ENCODE assay signal across 8 mouse cellular contexts in genomic region chr1:55224111-55224510, GRCm38 (mm10). TPM values are rescaled to one million over a fixed set of nuclear protein-coding genes. Genes with fewer than 3 reads are reported as not detected.
DNase-seq lines count a peak whose midpoint lies in the region; ATAC-seq lines count a peak whose summit lies in the region.
"Had no signal": no experiment of that assay in that cellular context is flagged by ENCODE, and none has a peak within 500 bp of the region (broad histone marks: within the 10 kb centered on the region; RNA-seq: fewer than 3 reads in every experiment).

No protein-coding gene starts in this region.

- no peak for ATAC-seq in kidney, embryonic 16.5 days (ENCODE audit: low FRiP score, low TSS enrichment)
- ATAC-seq in kidney, embryonic 14.5 days (ENCODE audit: low FRiP score, low TSS enrichment): no peak
- peak; percentile 62 for ATAC-seq in embryonic facial prominence, embryonic 13.5 days (ENCODE audit: insufficient number of reproducible peaks, insufficient read depth, low FRiP score, low TSS enrichment, low read depth)
- ATAC-seq in midbrain, embryonic 16.5 days: peak; percentile 47; the same call in 1 of the 2 replicates
- ATAC-seq: Patski had no signal

- WGBS in kidney, embryonic 16.5 days: 72% methylated on average over 11 of the region's 11 CpGs
- 74% methylated on average over 11 of the region's 11 CpGs for WGBS in kidney, embryonic 14.5 days
- WGBS in embryonic facial prominence, embryonic 13.5 days: 19% methylated on average over 11 of the region's 11 CpGs
- 58% methylated on average over 11 of the region's 11 CpGs for WGBS in hindbrain, embryonic 10.5 days
- 56% methylated on average over 11 of the region's 11 CpGs for WGBS in midbrain, embryonic 16.5 days

- no peak overlapping the region for H3K9ac ChIP-seq in kidney, embryonic 16.5 days (replicated peaks; ENCODE audit: low read length)
- no peak overlapping the region for H3K9ac ChIP-seq in kidney, embryonic 14.5 days (ENCODE audit: low read depth, low read length)
- peak overlapping the region; percentile 79 for H3K9ac ChIP-seq in embryonic facial prominence, embryonic 13.5 days
- H3K9ac ChIP-seq in midbrain, embryonic 16.5 days (ENCODE audit: low read depth, low read length): no peak overlapping the region

- peak overlapping the region; percentile 59 for H3K4me2 ChIP-seq in kidney, embryonic 16.5 days (replicated peaks; ENCODE audit: low read depth, low read length)
- H3K4me2 ChIP-seq in kidney, embryonic 14.5 days (replicated peaks; ENCODE audit: low read depth, low read length): no peak overlapping the region
- peak overlapping the region; percentile 62 for H3K4me2 ChIP-seq in embryonic facial prominence, embryonic 13.5 days
- peak overlapping the region; percentile 38 for H3K4me2 ChIP-seq in midbrain, embryonic 16.5 days (ENCODE audit: low read length)

- no peak for DNase-seq in hindbrain, embryonic 10.5 days (ENCODE audit: low spot score)
- no peak for DNase-seq in ovary, adult 18-20 months (ENCODE audit: low spot score)
- no peak for DNase-seq in left cerebral cortex, adult 11 months (ENCODE audit: low spot score)

- H3K4me3 ChIP-seq in kidney, embryonic 16.5 days (ENCODE audit: low read length): no peak overlapping the region
- H3K4me3 ChIP-seq in kidney, embryonic 14.5 days (ENCODE audit: low read length): no peak overlapping the region
- peak overlapping the region; percentile 57 for H3K4me3 ChIP-seq in embryonic facial prominence, embryonic 13.5 days
- peak overlapping the region; percentile 57; the same call in 1 of the 2 replicates for H3K4me3 ChIP-seq in hindbrain, embryonic 10.5 days
- H3K4me3 ChIP-seq in midbrain, embryonic 16.5 days (ENCODE audit: low read depth, low read length): peak overlapping the region; percentile 16

- H3K27ac ChIP-seq in kidney, embryonic 16.5 days (ENCODE audit: low read length): no peak overlapping the region
- H3K27ac ChIP-seq in kidney, embryonic 14.5 days (ENCODE audit: low read depth, low read length): no peak overlapping the region
- peak overlapping the region; percentile 92; the same call in 1 of the 2 replicates for H3K27ac ChIP-seq in embryonic facial prominence, embryonic 13.5 days
- H3K27ac ChIP-seq in hindbrain, embryonic 10.5 days: no peak overlapping the region
- H3K27ac ChIP-seq in midbrain, embryonic 16.5 days (ENCODE audit: low read length): no peak overlapping the region

- no peaks in the 10 kb centered on the region for H3K36me3 ChIP-seq in kidney, embryonic 16.5 days (ENCODE audit: insufficient read depth, low read length)
- no peaks in the 10 kb centered on the region for H3K36me3 ChIP-seq in kidney, embryonic 14.5 days (ENCODE audit: control insufficient read depth, insufficient read depth, low read length)
- no peaks in the 10 kb centered on the region; the same call in 1 of the 2 replicates for H3K36me3 ChIP-seq in embryonic facial prominence, embryonic 13.5 days
- no peaks in the 10 kb centered on the region for H3K36me3 ChIP-seq in hindbrain, embryonic 10.5 days
- no peaks in the 10 kb centered on the region for H3K36me3 ChIP-seq in midbrain, embryonic 16.5 days (ENCODE audit: control insufficient read depth, insufficient read depth, low read length)

- H3K4me1 ChIP-seq in kidney, embryonic 16.5 days (ENCODE audit: insufficient read depth, low read length): no peaks in the 10 kb centered on the region
- H3K4me1 ChIP-seq in kidney, embryonic 14.5 days (ENCODE audit: control insufficient read depth, insufficient read depth, low read length): no peaks in the 10 kb centered on the region
- peaks cover 41% of the 10 kb centered on the region for H3K4me1 ChIP-seq in embryonic facial prominence, embryonic 13.5 days
- H3K4me1 ChIP-seq in hindbrain, embryonic 10.5 days (replicated peaks): peaks cover 31% of the 10 kb centered on the region
- peaks cover 4% of the 10 kb centered on the region for H3K4me1 ChIP-seq in midbrain, embryonic 16.5 days (ENCODE audit: control insufficient read depth, insufficient read depth, low read length)

- H3K9me3 ChIP-seq in kidney, embryonic 16.5 days (ENCODE audit: low read length): no peaks in the 10 kb centered on the region
- H3K9me3 ChIP-seq in kidney, embryonic 14.5 days (ENCODE audit: control insufficient read depth, low read length): no peaks in the 10 kb centered on the region
- H3K9me3 ChIP-seq in embryonic facial prominence, embryonic 13.5 days: no peaks in the 10 kb centered on the region
- H3K9me3 ChIP-seq in hindbrain, embryonic 10.5 days: no peaks in the 10 kb centered on the region
- no peaks in the 10 kb centered on the region for H3K9me3 ChIP-seq in midbrain, embryonic 16.5 days (replicated peaks; ENCODE audit: control insufficient read depth, low read length, poor library complexity, severe bottlenecking)

- H3K27me3 ChIP-seq in kidney, embryonic 16.5 days (ENCODE audit: insufficient read depth, low read length): no peaks in the 10 kb centered on the region; the same call in 1 of the 2 replicates
- no peaks in the 10 kb centered on the region for H3K27me3 ChIP-seq in kidney, embryonic 14.5 days (ENCODE audit: control insufficient read depth, insufficient read depth, low read length)
- H3K27me3 ChIP-seq in embryonic facial prominence, embryonic 13.5 days: no peaks in the 10 kb centered on the region
- H3K27me3 ChIP-seq in hindbrain, embryonic 10.5 days (ENCODE audit: insufficient read depth, poor library complexity, severe bottlenecking): 0 out of 2 replicates have a peak, but pooled peaks cover 6% of the 10 kb centered on the region
- H3K27me3 ChIP-seq in midbrain, embryonic 16.5 days (ENCODE audit: control insufficient read depth, insufficient read depth, low read depth, low read length): no peaks in the 10 kb centered on the region
- H3K27me3 ChIP-seq: Patski had no signal

RNA-seq across cellular contexts. Expression of gene Rftn2, which starts 2.5 kb away (rescaled TPM):
- 7.6 and 9.0 TPM in 2 replicates for polyA plus RNA-seq in kidney, embryonic 16.5 days (2015; fragmentation: Nextera tagmentation; extraction: Ambion mirVana)
- 4.8 and 6.6 TPM in 2 replicates for polyA plus RNA-seq in kidney, embryonic 14.5 days (2014; fragmentation: Nextera tagmentation; extraction: Ambion mirVana)
- 30.2 and 32.2 TPM in 2 replicates for polyA plus RNA-seq in embryonic facial prominence, embryonic 13.5 days (2015; fragmentation: Nextera tagmentation; extraction: Ambion mirVana)
- 7.3 and 8.5 TPM in 2 replicates for polyA plus RNA-seq in hindbrain, embryonic 10.5 days (2016; fragmentation: Nextera tagmentation; extraction: Ambion mirVana)
- 7.9 and 10.6 TPM in 2 replicates for polyA plus RNA-seq in midbrain, embryonic 16.5 days (2015; fragmentation: Nextera tagmentation; extraction: Ambion mirVana)

RNA-seq across cellular contexts. Expression of gene Mars2, which starts 12.9 kb away (rescaled TPM):
- polyA plus RNA-seq in kidney, embryonic 16.5 days (2015; fragmentation: Nextera tagmentation; extraction: Ambion mirVana): 2.2 and 2.6 TPM in 2 replicates
- 2.1 and 2.4 TPM in 2 replicates for polyA plus RNA-seq in kidney, embryonic 14.5 days (2014; fragmentation: Nextera tagmentation; extraction: Ambion mirVana)
- 2.4 and 2.8 TPM in 2 replicates for polyA plus RNA-seq in embryonic facial prominence, embryonic 13.5 days (2015; fragmentation: Nextera tagmentation; extraction: Ambion mirVana)
- polyA plus RNA-seq in hindbrain, embryonic 10.5 days (2016; fragmentation: Nextera tagmentation; extraction: Ambion mirVana): 2.7 and 3.2 TPM in 2 replicates
- polyA plus RNA-seq in midbrain, embryonic 16.5 days (2015; fragmentation: Nextera tagmentation; extraction: Ambion mirVana): 3.7 and 4.0 TPM in 2 replicates

Comparison
In these comparisons a context has a peak if more than half of its experiments do, and no peak if none do; other contexts are left out.
1. ATAC-seq: peak in embryonic facial prominence, embryonic 13.5 days (single experiment) and midbrain, embryonic 16.5 days (single experiment); none in kidney, embryonic 16.5 days (single experiment) and kidney, embryonic 14.5 days (single experiment).
2. H3K4me3 ChIP-seq: peak in embryonic facial prominence, embryonic 13.5 days (single experiment), hindbrain, embryonic 10.5 days (single experiment) and midbrain, embryonic 16.5 days (single experiment); none in kidney, embryonic 16.5 days (single experiment) and kidney, embryonic 14.5 days (single experiment).